Mouse (Mus musculus): ENCODE measurements around the gene Ankrd37. TPM values are rescaled to one million over a fixed set of nuclear protein-coding genes. Genes with fewer than 3 reads are reported as not detected.

Ankrd37 gene
- polyA plus RNA-seq, 1 experiment: 18.3 TPM

DNA sequence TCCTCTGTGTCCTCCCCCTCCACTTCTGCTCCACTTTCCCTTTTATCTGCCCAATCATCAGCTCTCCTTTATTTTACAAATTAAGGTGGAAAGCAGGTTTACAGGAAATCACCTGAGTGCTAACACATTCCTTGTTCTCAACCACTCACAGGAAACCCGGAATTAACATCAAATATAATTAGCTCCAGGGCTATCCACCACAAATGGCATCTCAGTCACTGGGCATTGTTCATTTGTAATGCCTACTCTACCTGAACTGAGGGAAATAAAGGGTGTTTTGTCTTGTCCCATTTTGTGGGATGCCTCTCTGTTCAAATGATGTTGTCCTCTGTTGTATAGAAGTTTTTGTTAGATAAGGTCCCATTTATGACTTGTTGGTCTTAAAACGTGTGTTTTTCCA is 54.9 kb downstream of the Ankrd37 start:
- TF ChIP-seq CTCF (IDR thresholded peaks at IDR 0.05; ENCODE audit: borderline replicate concordance, extremely low read depth, insufficient read depth, insufficient read length): no peak
- TF ChIP-seq POLR2A (IDR thresholded peaks at IDR 0.05; ENCODE audit: borderline replicate concordance, extremely low read depth, insufficient read depth, insufficient read length, poor library complexity, severe bottlenecking): no peak
- no peak for DNase-seq (ENCODE audit: low read depth)

Other genes starting within 250 kb of the Ankrd37 start
- 13.0 and 14.8 TPM in 2 replicates for gene Pdlim3, start 120.2 kb downstream of the Ankrd37 start, polyA plus RNA-seq (2012; rRNA removed)
- 0.09 and 0.11 TPM in 2 replicates for gene Ccdc110, start 71.1 kb downstream of the Ankrd37 start, polyA plus RNA-seq (2012; rRNA removed)
- 3.9 and 4.3 TPM in 2 replicates for gene 1700029J07Rik, start 30.5 kb downstream of the Ankrd37 start, polyA plus RNA-seq (2012; rRNA removed)
- gene Ufsp2, start 30.2 kb downstream of the Ankrd37 start, polyA plus RNA-seq (2012; rRNA removed): 36.9 and 38.3 TPM in 2 replicates
- gene Lrp2bp, start 6.4 kb downstream of the Ankrd37 start, polyA plus RNA-seq (2012; rRNA removed): 0.16 and 0.29 TPM in 2 replicates
- 11.0 and 14.7 TPM in 2 replicates for gene Cfap97, start 146.1 kb upstream of the Ankrd37 start, polyA plus RNA-seq (2012; rRNA removed)
- gene Snx25, start 146.5 kb upstream of the Ankrd37 start, polyA plus RNA-seq (2012; rRNA removed): 12.0 and 16.5 TPM in 2 replicates
- gene Slc25a4, start 205.6 kb upstream of the Ankrd37 start, polyA plus RNA-seq (2012; rRNA removed): 541 and 572 TPM in 2 replicates

Measured in brain, embryonic 14.5 days (tissue).